Mouse (Mus musculus) skeletal muscle tissue, adult 2 months (tissue): ENCODE data around the gene Gm14305.
"Not testable (repeated sequence)": the region's sequence is repeated elsewhere in the genome, so short reads cannot be mapped to it uniquely, and the experiment has no call there.

ENCODE experiments used
- DNase-seq: peaks from one replicate; pipeline ENCODE4 v3.0.0-alpha.2; 2012; ENCODE audit warnings: low read depth, low spot score

The Gm14305 gene

DNA sequence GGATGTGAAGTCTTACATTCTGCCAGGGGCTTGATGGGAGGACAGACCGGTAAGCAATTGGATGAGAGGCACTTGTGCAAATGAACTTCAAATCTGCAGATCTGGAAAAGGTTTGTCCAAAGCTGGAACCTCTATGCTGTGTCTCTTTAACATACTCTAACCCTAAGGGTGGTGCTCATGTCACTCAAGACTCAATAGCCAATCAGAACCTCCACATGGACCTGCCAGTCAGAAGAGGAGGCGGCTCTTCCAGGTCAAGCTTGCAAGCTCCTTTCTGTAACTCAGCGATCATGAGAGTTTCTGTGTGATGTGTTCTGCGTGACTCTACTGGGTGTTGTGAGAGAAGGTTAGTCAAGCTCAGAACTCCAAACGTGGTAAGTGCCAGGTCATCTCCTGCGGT is at the start of gene Gm14305:
Gene Gm14305, plus strand, starts transcription at position 278 of the 400 bp plus-strand sequence.
- not testable (repeated sequence) for DNase-seq

DNA sequence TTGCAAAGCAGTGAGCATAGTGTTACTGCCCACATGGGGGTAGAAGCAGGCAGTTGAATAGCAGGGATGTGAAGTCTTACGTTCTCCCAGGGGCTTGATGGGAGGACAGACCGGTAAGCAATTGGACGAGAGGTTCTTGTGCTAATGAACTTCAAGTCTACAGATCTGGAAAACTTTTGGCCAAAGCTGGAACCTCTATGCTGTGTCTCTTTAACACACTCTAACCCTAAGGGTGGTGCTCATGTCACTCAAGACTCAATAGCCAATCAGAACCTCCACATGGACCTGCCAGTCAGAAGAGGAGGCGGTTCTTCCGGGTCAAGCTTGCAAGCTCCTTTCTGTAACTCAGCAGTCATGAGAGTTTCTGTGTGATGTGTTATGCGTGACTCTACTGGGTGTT is 37.9 kb upstream of the Gm14305 start, which contains the start of gene Zfp973:
Gene Zfp973, plus strand, starts transcription at position 301 of the 400 bp plus-strand sequence.
- not testable (repeated sequence) for DNase-seq
